Mouse (Mus musculus) megakaryocyte, embryonic 14.5 days (primary cell): ENCODE results near the gene Prdm15. TPM values are rescaled to one million over a fixed set of nuclear protein-coding genes. Genes with fewer than 3 reads are reported as not detected.

ENCODE experiments used
- H3K27me3 ChIP-seq: replicated peaks from 2 replicates; pipeline ENCODE3; 2012; ENCODE audit warnings: inconsistent platforms
- H3K36me3 ChIP-seq: replicated peaks from 2 replicates; pipeline ENCODE3; 2012; ENCODE audit warnings: low read length, inconsistent platforms, mixed read lengths
- H3K4me1 ChIP-seq: 2 replicates; pipeline ENCODE4 v1.6.1; 2012; ENCODE audit warnings: inconsistent platforms
- H3K4me3 ChIP-seq: replicated peaks from 2 replicates; pipeline ENCODE3; 2012; ENCODE audit warnings: moderate library complexity, mild to moderate bottlenecking, inconsistent platforms
- H3K9me3 ChIP-seq: 2 replicates; pipeline ENCODE4 v1.6.1; 2012; ENCODE audit warnings: inconsistent platforms
- FLI1 ChIP-seq: IDR thresholded peaks from 2 replicates; pipeline ENCODE4 v1.6.1; 2012; ENCODE audit warnings: low read length, inconsistent platforms, mixed read lengths
- GATA1 ChIP-seq: IDR thresholded peaks from 3 replicates; pipeline ENCODE4 v1.6.1; 2012; ENCODE audit warnings: mixed read lengths, low read length, inconsistent platforms, borderline replicate concordance
- polyA plus RNA-seq: library from polyadenylated mRNA; stranded (reverse); fragments of >175 nt; gene quantifications from 2 replicates; pipeline ENCODE4 v1.2.3, GENCODE M21; 2012; ENCODE audit warnings: low replicate concordance; ENCODE audit not compliant: insufficient read depth

Gene Prdm15
- polyA plus RNA-seq, 1 experiment = 0.68 TPM

DNA sequence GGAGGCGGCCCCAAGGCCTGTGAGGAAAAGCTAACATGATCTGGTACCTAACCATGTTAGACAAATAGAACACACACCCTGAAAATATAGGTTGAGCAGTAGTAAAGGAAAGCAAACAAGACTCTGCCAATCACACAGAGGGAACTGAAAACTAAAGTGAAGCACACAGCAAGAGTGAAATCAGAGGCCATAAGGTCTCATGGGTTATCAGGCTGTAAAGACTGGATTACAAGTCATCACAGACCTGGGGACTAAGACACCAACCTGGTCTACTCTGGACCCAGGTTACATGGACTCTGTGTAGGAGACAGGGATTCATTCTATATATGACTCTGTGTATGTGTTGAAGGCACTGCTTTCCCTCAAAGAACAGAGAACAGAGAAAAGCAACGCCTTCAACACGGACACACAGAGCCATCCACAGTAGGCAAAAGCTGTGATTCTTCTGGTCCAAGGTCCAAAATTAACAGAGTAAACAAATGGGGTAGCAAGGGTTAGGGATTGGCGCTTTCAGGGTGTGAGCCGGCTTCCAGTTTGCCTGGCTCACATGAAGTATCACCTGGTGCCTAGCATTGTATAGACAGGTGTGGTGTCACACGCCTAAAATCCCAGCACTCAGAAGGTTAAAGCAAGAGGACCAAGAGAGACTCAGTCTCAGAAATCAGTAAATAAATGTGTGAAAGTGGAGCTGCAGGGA is 28.2 kb downstream of the Prdm15 start:
- Histone ChIP-seq H3K9me3 (no peaks in the 10 kb centered on the region), H3K4me1 (peaks cover 84% of the 10 kb centered on the region)

DNA sequence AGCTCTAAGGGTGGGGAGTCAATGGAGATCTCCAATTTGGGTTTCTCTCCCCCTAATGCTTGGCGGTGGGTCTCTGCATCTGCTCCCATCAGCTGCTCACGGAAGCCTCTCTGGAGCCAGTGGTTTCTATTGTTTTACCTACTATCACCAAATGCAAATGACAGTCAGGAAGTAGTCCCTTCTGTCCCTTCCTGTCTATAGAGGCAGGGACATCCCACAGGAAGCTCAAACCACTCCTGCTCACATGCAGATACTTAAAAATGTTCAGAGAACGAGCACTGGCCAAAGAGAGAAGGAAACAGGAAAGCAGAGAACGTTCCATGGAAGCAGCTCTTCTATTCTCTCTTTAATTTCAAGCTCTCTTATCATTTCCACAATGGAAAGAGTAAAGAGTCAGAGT is 32.1 kb downstream of the Prdm15 start:
- peaks cover 97% of the 10 kb centered on the region for H3K4me1 ChIP-seq
- TF ChIP-seq GATA1 = no peak; the same call in 2 of the 3 replicates
- peak; percentile 83 for TF ChIP-seq FLI1
- no peaks in the 10 kb centered on the region for H3K9me3 ChIP-seq
- peaks cover 74% of the 10 kb centered on the region for H3K36me3 ChIP-seq
- H3K4me3 ChIP-seq = peak overlapping the region; percentile 87
- H3K27me3 ChIP-seq = no peaks in the 10 kb centered on the region

More for the DNA sequence above, 28.2 kb downstream of the Prdm15 start:
- Histone ChIP-seq H3K27me3 (no peaks in the 10 kb centered on the region), H3K4me3 (no peak overlapping the region), H3K36me3 (peaks cover 71% of the 10 kb centered on the region)
- TF ChIP-seq FLI1 = no peak
- no peak for TF ChIP-seq GATA1

- Histone ChIP-seq H3K27me3 (no peaks in the 10 kb centered on the region), H3K4me1 (peaks cover 100% of the 10 kb centered on the region), H3K36me3 (peaks cover 75% of the 10 kb centered on the region), H3K9me3 (no peaks in the 10 kb centered on the region), H3K4me3 (no peak overlapping the region)
- TF ChIP-seq GATA1 = no peak
- TF ChIP-seq FLI1 = no peak
These were observed 34.2 kb downstream of the Prdm15 start for GRCm38 (mm10) chr16:97817414-97817813.

GRCm38 (mm10) chr16:97815269-97815668 is 36.4 kb downstream of the Prdm15 start:
- Histone ChIP-seq H3K4me1 (peaks cover 100% of the 10 kb centered on the region), H3K36me3 (peaks cover 86% of the 10 kb centered on the region), H3K4me3 (peak overlapping the region; percentile 47), H3K27me3 (no peaks in the 10 kb centered on the region), H3K9me3 (no peaks in the 10 kb centered on the region)
- TF ChIP-seq GATA1 (no peak), FLI1 (no peak)

- Histone ChIP-seq H3K9me3 (no peaks in the 10 kb centered on the region), H3K36me3 (peaks cover 95% of the 10 kb centered on the region), H3K4me3 (no peak overlapping the region), H3K4me1 (peaks cover 100% of the 10 kb centered on the region), H3K27me3 (no peaks in the 10 kb centered on the region)
- TF ChIP-seq GATA1 (no peak), FLI1 (no peak)
These were observed 37.6 kb downstream of the Prdm15 start for GRCm38 (mm10) chr16:97814060-97814459.

GRCm38 (mm10) chr16:97808881-97809280 is 42.8 kb downstream of the Prdm15 start:
- peaks cover 60% of the 10 kb centered on the region for H3K4me1 ChIP-seq
- peaks cover 98% of the 10 kb centered on the region for H3K36me3 ChIP-seq
- H3K27me3 ChIP-seq = no peaks in the 10 kb centered on the region
- no peaks in the 10 kb centered on the region for H3K9me3 ChIP-seq
- no peak overlapping the region for H3K4me3 ChIP-seq
- TF ChIP-seq GATA1 = no peak
- no peak for TF ChIP-seq FLI1

DNA sequence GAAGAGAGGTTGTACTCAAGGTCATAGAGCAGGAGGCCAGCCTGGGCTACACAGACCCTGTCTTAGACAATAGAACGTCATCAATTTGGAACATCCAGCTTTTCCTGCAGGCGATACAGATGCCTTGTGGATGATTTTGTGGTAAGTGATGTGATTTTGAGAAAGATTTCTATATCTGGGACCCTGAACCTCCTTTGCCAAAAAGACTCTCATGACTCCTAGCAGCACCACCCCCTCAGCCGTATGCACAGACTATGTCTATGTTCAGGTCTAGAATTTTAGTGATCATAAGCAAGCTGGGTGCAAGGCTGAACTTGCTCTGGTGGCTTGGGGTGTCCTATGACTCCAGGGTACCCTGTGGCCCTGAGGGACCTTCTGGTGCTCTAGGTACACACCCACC is 46.0 kb downstream of the Prdm15 start:
- no peaks in the 10 kb centered on the region for H3K27me3 ChIP-seq
- H3K9me3 ChIP-seq = no peaks in the 10 kb centered on the region
- H3K4me1 ChIP-seq = peaks cover 27% of the 10 kb centered on the region
- H3K4me3 ChIP-seq = no peak overlapping the region
- H3K36me3 ChIP-seq = peaks cover 96% of the 10 kb centered on the region
- TF ChIP-seq GATA1 (no peak), FLI1 (no peak)

DNA sequence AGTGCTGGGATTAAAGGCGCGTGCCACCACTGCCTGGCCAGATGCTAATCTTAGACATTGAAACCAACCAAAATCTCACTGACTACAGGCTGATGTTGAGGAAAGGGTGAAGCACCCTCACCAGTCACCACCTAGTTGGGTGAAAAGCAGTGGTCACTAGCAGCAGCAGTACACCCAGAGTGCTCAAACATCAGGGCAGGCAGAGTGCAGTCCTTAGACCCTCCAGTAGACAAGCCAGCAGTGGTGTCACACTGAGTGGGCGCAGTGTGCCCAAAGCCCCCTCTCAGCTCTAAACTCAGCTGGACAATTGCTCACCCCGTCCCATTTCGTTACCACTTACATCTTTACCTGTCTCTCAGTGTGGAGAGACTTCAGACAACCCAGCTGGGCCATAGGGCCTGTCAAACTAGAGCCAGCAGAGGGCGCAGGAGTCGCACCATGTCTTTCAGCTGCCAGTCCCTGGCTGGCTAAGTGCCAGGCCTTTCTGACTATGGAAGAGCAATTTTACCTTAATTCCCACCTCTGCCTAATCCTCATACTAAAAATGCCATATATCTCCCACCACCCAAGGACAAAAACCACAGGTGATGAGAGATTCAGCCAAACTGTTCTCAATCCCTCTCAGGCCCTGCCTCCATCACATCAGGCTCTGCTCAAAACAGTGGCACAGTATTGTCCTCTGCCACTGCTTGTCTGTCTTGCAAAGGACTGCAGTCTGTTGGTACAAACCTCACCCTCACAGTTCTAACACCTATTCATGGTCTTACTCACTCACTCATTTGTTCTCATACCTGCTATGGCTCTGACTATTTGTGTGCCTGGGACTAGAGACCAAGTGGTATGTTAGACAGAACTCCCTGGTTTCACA is 46.7 kb downstream of the Prdm15 start:
- Histone ChIP-seq H3K9me3 (no peaks in the 10 kb centered on the region), H3K27me3 (no peaks in the 10 kb centered on the region), H3K4me3 (no peak overlapping the region), H3K4me1 (peaks cover 20% of the 10 kb centered on the region), H3K36me3 (peaks cover 96% of the 10 kb centered on the region)
- TF ChIP-seq FLI1 (no peak), GATA1 (no peak)

DNA sequence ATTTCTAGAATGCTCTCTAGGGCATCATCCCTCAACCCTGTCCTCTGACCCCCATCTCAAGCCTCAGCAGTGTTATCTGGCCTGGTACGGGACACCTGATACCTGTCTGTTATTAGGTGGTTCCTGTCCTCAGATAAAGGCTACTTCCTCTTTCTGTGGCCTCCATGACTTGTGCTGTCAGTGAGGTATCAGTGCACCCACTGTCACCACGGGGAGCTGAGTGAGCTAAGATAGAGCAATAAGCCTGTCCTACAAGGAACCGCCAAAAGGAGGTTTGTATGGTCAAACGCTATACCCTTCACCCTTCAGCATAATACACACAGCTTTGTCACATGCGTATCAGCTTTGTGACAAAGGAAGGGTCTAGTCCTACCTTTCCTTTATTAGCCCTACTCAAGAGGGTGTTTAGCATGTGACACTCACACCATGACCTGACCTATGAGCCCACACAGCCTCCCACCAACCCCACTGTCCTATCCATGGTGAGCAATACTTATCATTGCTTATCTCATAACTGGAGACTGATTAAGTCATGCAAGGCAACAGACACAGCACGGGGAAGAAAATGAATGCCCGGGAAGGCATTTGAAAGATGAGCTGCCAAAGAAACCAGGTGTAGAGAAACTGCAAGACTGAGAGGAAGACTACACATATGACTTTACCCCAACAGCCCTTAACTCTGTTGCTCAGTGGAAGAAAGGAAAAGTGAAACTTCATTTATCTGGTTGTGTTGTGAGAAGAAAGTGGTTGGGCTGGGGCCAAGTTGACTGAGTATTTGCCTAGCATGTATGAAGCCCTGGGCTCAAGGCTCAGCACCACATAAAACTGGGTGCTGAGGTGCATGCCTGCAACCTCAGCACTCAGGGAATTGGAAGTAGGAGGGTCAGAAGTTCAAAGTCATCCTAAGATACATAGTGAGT is 53.4 kb downstream of the Prdm15 start:
- no peak overlapping the region for H3K4me3 ChIP-seq
- peaks cover 12% of the 10 kb centered on the region for H3K4me1 ChIP-seq
- TF ChIP-seq FLI1 (no peak), GATA1 (no peak)
- H3K36me3 ChIP-seq = peaks cover 95% of the 10 kb centered on the region
- no peaks in the 10 kb centered on the region for H3K9me3 ChIP-seq
- H3K27me3 ChIP-seq = no peaks in the 10 kb centered on the region

- no peak overlapping the region for H3K4me3 ChIP-seq
- no peaks in the 10 kb centered on the region for H3K27me3 ChIP-seq
- peaks cover 95% of the 10 kb centered on the region for H3K36me3 ChIP-seq
- no peaks in the 10 kb centered on the region for H3K9me3 ChIP-seq
- peaks cover 17% of the 10 kb centered on the region for H3K4me1 ChIP-seq
- no peak for TF ChIP-seq FLI1
- no peak for TF ChIP-seq GATA1
These were observed 54.4 kb downstream of the Prdm15 start for GRCm38 (mm10) chr16:97797212-97797611.
